ENCODE assay signal across 19 mouse cellular contexts in the genomic region with DNA sequence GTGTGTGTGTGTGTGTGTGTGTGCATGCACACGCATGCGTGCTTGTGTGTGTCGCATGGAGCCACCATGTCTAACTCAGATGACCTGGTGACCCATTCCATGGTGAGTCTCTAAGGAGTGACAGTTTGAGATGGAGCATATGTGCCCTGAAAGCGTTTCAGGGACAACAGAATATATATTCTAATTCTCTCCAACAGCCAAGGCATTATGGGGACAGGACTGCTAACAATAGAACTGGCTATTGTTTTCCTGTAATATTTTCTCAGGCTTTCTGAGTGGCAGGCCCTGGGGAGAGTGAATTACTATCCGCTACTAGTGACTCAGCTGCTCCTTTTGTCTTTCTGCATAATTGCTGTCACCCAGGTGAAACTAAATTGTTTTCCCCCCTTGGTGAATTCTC.
DNase-seq lines count a peak whose midpoint lies in the region; ATAC-seq lines count a peak whose summit lies in the region.
"Had no signal": no experiment of that assay in that cellular context is flagged by ENCODE, and none has a peak within 500 bp of the region (broad histone marks: within the 10 kb centered on the region; RNA-seq: fewer than 3 reads in every experiment).

No protein-coding gene starts in this region.

- peak overlapping the region; percentile 53 for H3K27ac ChIP-seq in hindbrain, embryonic 10.5 days
- no peak overlapping the region for H3K27ac ChIP-seq in hindbrain, embryonic 16.5 days (ENCODE audit: low read depth, low read length)
- no peak overlapping the region; the same call in 1 of the 2 replicates for H3K27ac ChIP-seq in hindbrain, embryonic 13.5 days
- H3K27ac ChIP-seq in neural tube, embryonic 14.5 days (ENCODE audit: low read depth, low read length) = no peak overlapping the region
- H3K27ac ChIP-seq: layer of hippocampus, adult 2 months; stomach, embryonic 15.5 days had no signal

- WGBS in hindbrain, embryonic 10.5 days = 43% methylated on average over 5 of the region's 5 CpGs
- 18% methylated on average over 5 of the region's 5 CpGs for WGBS in hindbrain, embryonic 16.5 days
- 16% methylated on average over 5 of the region's 5 CpGs for WGBS in hindbrain, embryonic 13.5 days
- WGBS in neural tube, embryonic 14.5 days = 21% methylated on average over 5 of the region's 5 CpGs

- no peak for ATAC-seq in hindbrain, embryonic 16.5 days
- peak; percentile 71 for ATAC-seq in hindbrain, embryonic 13.5 days (ENCODE audit: low FRiP score)
- ATAC-seq in neural tube, embryonic 14.5 days (ENCODE audit: low read depth) = peak; percentile 68; the same call in 1 of the 2 replicates
- ATAC-seq: inflammation-experienced regulatory T-cells, adult 6 months; liver, postnatal 0 days; Patski had no signal

- no peak overlapping the region for H3K4me2 ChIP-seq in hindbrain, embryonic 16.5 days (ENCODE audit: low read length)
- H3K4me2 ChIP-seq in hindbrain, embryonic 13.5 days = no peak overlapping the region
- H3K4me2 ChIP-seq in neural tube, embryonic 14.5 days (ENCODE audit: low read depth, low read length) = no peak overlapping the region
- H3K4me2 ChIP-seq: stomach, embryonic 15.5 days had no signal

- peaks cover 14% of the 10 kb centered on the region for H3K4me1 ChIP-seq in hindbrain, embryonic 10.5 days (replicated peaks)
- no peaks in the 10 kb centered on the region for H3K4me1 ChIP-seq in hindbrain, embryonic 16.5 days (ENCODE audit: control insufficient read depth, insufficient read depth, low read depth, low read length)
- H3K4me1 ChIP-seq in hindbrain, embryonic 13.5 days (replicated peaks) = peaks cover 10% of the 10 kb centered on the region
- H3K4me1 ChIP-seq in neural tube, embryonic 14.5 days (ENCODE audit: control insufficient read depth, insufficient read depth, low read length) = no peaks in the 10 kb centered on the region
- H3K4me1 ChIP-seq: megakaryocyte, embryonic 14.5 days; stomach, embryonic 15.5 days had no signal

- no peaks in the 10 kb centered on the region for H3K9me3 ChIP-seq in hindbrain, embryonic 10.5 days
- no peaks in the 10 kb centered on the region for H3K9me3 ChIP-seq in hindbrain, embryonic 16.5 days (ENCODE audit: control insufficient read depth, low read length)
- no peaks in the 10 kb centered on the region for H3K9me3 ChIP-seq in hindbrain, embryonic 13.5 days
- H3K9me3 ChIP-seq in neural tube, embryonic 14.5 days (ENCODE audit: control insufficient read depth, low read length) = no peaks in the 10 kb centered on the region
- H3K9me3 ChIP-seq: megakaryocyte, embryonic 14.5 days; stomach, embryonic 15.5 days had no signal

- H3K27me3 ChIP-seq in hindbrain, embryonic 10.5 days (ENCODE audit: insufficient read depth, poor library complexity, severe bottlenecking) = no peaks in the 10 kb centered on the region
- no peaks in the 10 kb centered on the region for H3K27me3 ChIP-seq in hindbrain, embryonic 16.5 days (replicated peaks; ENCODE audit: control insufficient read depth, insufficient read depth, low read length)
- H3K27me3 ChIP-seq in hindbrain, embryonic 13.5 days = no peaks in the 10 kb centered on the region
- no peaks in the 10 kb centered on the region for H3K27me3 ChIP-seq in neural tube, embryonic 14.5 days (ENCODE audit: control insufficient read depth, insufficient read depth, low read length)
- H3K27me3 ChIP-seq: megakaryocyte, embryonic 14.5 days; Patski; stomach, embryonic 15.5 days had no signal

- peak; percentile 29 for DNase-seq in hindbrain, embryonic 10.5 days (ENCODE audit: low spot score)
- DNase-seq in embryo, embryonic 10.5 days (ENCODE audit: low spot score) = peak; percentile 49
- no peak for DNase-seq in cerebellum, postnatal 14 days
- no peak for DNase-seq in ovary, postnatal 14 days (ENCODE audit: low spot score)
- DNase-seq: adrenal gland, postnatal 25 days; cerebellum, adult 8-10 months; heart, adult 11 months; liver; liver, postnatal 0 days; lung, postnatal 14 days had no signal

- H3K4me3 ChIP-seq in hindbrain, embryonic 10.5 days = no peak overlapping the region
- H3K4me3 ChIP-seq in hindbrain, embryonic 16.5 days (ENCODE audit: low read length) = no peak overlapping the region
- no peak overlapping the region for H3K4me3 ChIP-seq in hindbrain, embryonic 13.5 days
- no peak overlapping the region for H3K4me3 ChIP-seq in neural tube, embryonic 14.5 days (ENCODE audit: low read depth, low read length)
- H3K4me3 ChIP-seq: erythroblast, embryonic 14.5 days; layer of hippocampus, adult 2 months; megakaryocyte, embryonic 14.5 days; stomach, embryonic 15.5 days had no signal

- H3K36me3 ChIP-seq in hindbrain, embryonic 10.5 days = no peaks in the 10 kb centered on the region
- no peaks in the 10 kb centered on the region for H3K36me3 ChIP-seq in hindbrain, embryonic 16.5 days (ENCODE audit: control insufficient read depth, insufficient read depth, low read length)
- no peaks in the 10 kb centered on the region for H3K36me3 ChIP-seq in hindbrain, embryonic 13.5 days
- no peaks in the 10 kb centered on the region for H3K36me3 ChIP-seq in neural tube, embryonic 14.5 days (ENCODE audit: control insufficient read depth, insufficient read depth, low read length)
- H3K36me3 ChIP-seq: stomach, embryonic 15.5 days had no signal

- no peak overlapping the region for H3K9ac ChIP-seq in hindbrain, embryonic 16.5 days (ENCODE audit: low read depth, low read length)
- no peak overlapping the region for H3K9ac ChIP-seq in hindbrain, embryonic 13.5 days
- H3K9ac ChIP-seq in neural tube, embryonic 14.5 days (replicated peaks; ENCODE audit: low read depth, low read length) = no peak overlapping the region
- H3K9ac ChIP-seq: liver, postnatal 0 days; stomach, embryonic 15.5 days had no signal

Comparison
In these comparisons a context has a peak if more than half of its experiments do, and no peak if none do; other contexts are left out.
1. DNase-seq: peak in hindbrain, embryonic 10.5 days (single experiment) and embryo, embryonic 10.5 days (single experiment); none in cerebellum, postnatal 14 days (0 of 2) and ovary, postnatal 14 days (single experiment).